Mouse (Mus musculus): Measurements from ENCODE around the gene Gm12258. TPM values are rescaled to one million over a fixed set of nuclear protein-coding genes. Genes with fewer than 3 reads are reported as not detected.

Gm12258 gene
- polyA plus RNA-seq (2014; fragmentation: Illumina TruSeq; extraction: RNeasy Lipid Tissue Mini Kit (QIAGEN cat#74804)), result 5.8 TPM

GRCm38 (mm10) chr11:58846919-58847461 is at the start of gene Gm12258:
Gm12258 (plus strand) TSS chr11:58847158.

GRCm38 (mm10) chr11:58801558-58802228 is 45.3 kb upstream of the Gm12258 start, which contains the start of gene Fam183b:
Fam183b (minus strand) TSS chr11:58801960.

GRCm38 (mm10) chr11:58814700-58815099 is 32.3 kb upstream of the Gm12258 start, which contains the start of gene Olfr313:
Olfr313 (plus strand) TSS chr11:58815000.

GRCm38 (mm10) chr11:58828937-58829336 is 18.0 kb upstream of the Gm12258 start, which contains the start of gene Olfr312:
Olfr312 (plus strand) TSS chr11:58829237.

GRCm38 (mm10) chr11:58838951-58839350 is 8.0 kb upstream of the Gm12258 start, which contains the start of gene Olfr311:
Olfr311 (plus strand) TSS chr11:58839251.

GRCm38 (mm10) chr11:58867039-58867953 is 20.3 kb downstream of the Gm12258 start, which contains the start of gene 2810021J22Rik:
2810021J22Rik (plus strand) TSS chr11:58867216.

GRCm38 (mm10) chr11:58903511-58904409 is 56.8 kb downstream of the Gm12258 start, which contains the start of gene Zfp39:
Zfp39 (minus strand) TSS chr11:58904225.

Other genes starting within 250 kb of the Gm12258 start
- gene 2210407C18Rik, start 231.1 kb upstream of the Gm12258 start, polyA plus RNA-seq (2014; fragmentation: Illumina TruSeq; extraction: RNeasy Lipid Tissue Mini Kit (QIAGEN cat#74804)), result 0.80 TPM
- not detected for gene Olfr323, start 216.7 kb upstream of the Gm12258 start, polyA plus RNA-seq (2014; fragmentation: Illumina TruSeq; extraction: RNeasy Lipid Tissue Mini Kit (QIAGEN cat#74804))
- not detected for gene Trim58, start 206.7 kb upstream of the Gm12258 start, polyA plus RNA-seq (2014; fragmentation: Illumina TruSeq; extraction: RNeasy Lipid Tissue Mini Kit (QIAGEN cat#74804))
- not detected for gene Olfr322, start 188.4 kb upstream of the Gm12258 start, polyA plus RNA-seq (2014; fragmentation: Illumina TruSeq; extraction: RNeasy Lipid Tissue Mini Kit (QIAGEN cat#74804))
- not detected for gene Olfr320, start 166.1 kb upstream of the Gm12258 start, polyA plus RNA-seq (2014; fragmentation: Illumina TruSeq; extraction: RNeasy Lipid Tissue Mini Kit (QIAGEN cat#74804))
- gene Olfr319, start 148.0 kb upstream of the Gm12258 start, polyA plus RNA-seq (2014; fragmentation: Illumina TruSeq; extraction: RNeasy Lipid Tissue Mini Kit (QIAGEN cat#74804)), result not detected
- gene Olfr318, start 123.1 kb upstream of the Gm12258 start, polyA plus RNA-seq (2014; fragmentation: Illumina TruSeq; extraction: RNeasy Lipid Tissue Mini Kit (QIAGEN cat#74804)), result not detected
- not detected for gene Olfr317, start 107.9 kb upstream of the Gm12258 start, polyA plus RNA-seq (2014; fragmentation: Illumina TruSeq; extraction: RNeasy Lipid Tissue Mini Kit (QIAGEN cat#74804))
- not detected for gene Olfr316, start 94.4 kb upstream of the Gm12258 start, polyA plus RNA-seq (2014; fragmentation: Illumina TruSeq; extraction: RNeasy Lipid Tissue Mini Kit (QIAGEN cat#74804))
- gene Olfr315, start 74.0 kb upstream of the Gm12258 start, polyA plus RNA-seq (2014; fragmentation: Illumina TruSeq; extraction: RNeasy Lipid Tissue Mini Kit (QIAGEN cat#74804)), result not detected
- not detected for gene Olfr314, start 64.2 kb upstream of the Gm12258 start, polyA plus RNA-seq (2014; fragmentation: Illumina TruSeq; extraction: RNeasy Lipid Tissue Mini Kit (QIAGEN cat#74804))
- gene Fam183b, start 45.2 kb upstream of the Gm12258 start, polyA plus RNA-seq (2014; fragmentation: Illumina TruSeq; extraction: RNeasy Lipid Tissue Mini Kit (QIAGEN cat#74804)), result 17.5 TPM
- not detected for gene Olfr313, start 32.2 kb upstream of the Gm12258 start, polyA plus RNA-seq (2014; fragmentation: Illumina TruSeq; extraction: RNeasy Lipid Tissue Mini Kit (QIAGEN cat#74804))
- not detected for gene Olfr312, start 17.9 kb upstream of the Gm12258 start, polyA plus RNA-seq (2014; fragmentation: Illumina TruSeq; extraction: RNeasy Lipid Tissue Mini Kit (QIAGEN cat#74804))
- not detected for gene Olfr311, start 7.9 kb upstream of the Gm12258 start, polyA plus RNA-seq (2014; fragmentation: Illumina TruSeq; extraction: RNeasy Lipid Tissue Mini Kit (QIAGEN cat#74804))
- 13.6 TPM for gene 2810021J22Rik, start 20.1 kb downstream of the Gm12258 start, polyA plus RNA-seq (2014; fragmentation: Illumina TruSeq; extraction: RNeasy Lipid Tissue Mini Kit (QIAGEN cat#74804))
- 12.8 TPM for gene Zfp39, start 57.1 kb downstream of the Gm12258 start, polyA plus RNA-seq (2014; fragmentation: Illumina TruSeq; extraction: RNeasy Lipid Tissue Mini Kit (QIAGEN cat#74804))
- gene Btnl10, start 70.8 kb downstream of the Gm12258 start, polyA plus RNA-seq (2014; fragmentation: Illumina TruSeq; extraction: RNeasy Lipid Tissue Mini Kit (QIAGEN cat#74804)), result not detected
- gene Rnf187, start 91.8 kb downstream of the Gm12258 start, polyA plus RNA-seq (2014; fragmentation: Illumina TruSeq; extraction: RNeasy Lipid Tissue Mini Kit (QIAGEN cat#74804)), result 10.8 TPM
- not detected for gene Hist3h2ba, start 101.8 kb downstream of the Gm12258 start, polyA plus RNA-seq (2014; fragmentation: Illumina TruSeq; extraction: RNeasy Lipid Tissue Mini Kit (QIAGEN cat#74804))
- gene Hist3h2a, start 107.5 kb downstream of the Gm12258 start, polyA plus RNA-seq (2014; fragmentation: Illumina TruSeq; extraction: RNeasy Lipid Tissue Mini Kit (QIAGEN cat#74804)), result 9.8 TPM
- gene Trim17, start 107.5 kb downstream of the Gm12258 start, polyA plus RNA-seq (2014; fragmentation: Illumina TruSeq; extraction: RNeasy Lipid Tissue Mini Kit (QIAGEN cat#74804)), result 0.14 TPM
- 0.57 TPM for gene Trim11, start 130.9 kb downstream of the Gm12258 start, polyA plus RNA-seq (2014; fragmentation: Illumina TruSeq; extraction: RNeasy Lipid Tissue Mini Kit (QIAGEN cat#74804))

Data from ovary, adult 10 weeks (tissue).